Mouse (Mus musculus): ENCODE results near the gene Msi2.

Gene Msi2

DNA sequence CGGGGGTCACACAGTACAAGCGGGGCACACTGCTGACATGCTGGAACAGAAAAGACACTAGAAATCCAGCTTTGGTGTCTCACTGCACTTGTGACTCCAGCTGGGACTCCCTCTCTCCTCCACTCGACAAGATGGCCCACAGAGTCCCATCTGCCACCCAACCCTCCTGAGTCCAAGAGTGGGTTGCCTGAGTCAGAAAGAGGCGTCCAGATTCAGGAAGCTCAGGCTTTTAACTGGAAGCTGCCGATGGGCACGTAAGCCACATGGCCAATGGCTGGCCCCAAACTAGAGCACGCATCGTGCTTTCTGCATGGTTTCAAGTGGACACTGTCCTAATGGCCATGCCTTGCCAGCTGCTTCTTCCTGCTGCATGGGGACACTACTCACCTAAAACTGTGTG, 126.2 kb downstream of the Msi2 start:
- DNase-seq (ENCODE audit: low read depth): no peak

DNA sequence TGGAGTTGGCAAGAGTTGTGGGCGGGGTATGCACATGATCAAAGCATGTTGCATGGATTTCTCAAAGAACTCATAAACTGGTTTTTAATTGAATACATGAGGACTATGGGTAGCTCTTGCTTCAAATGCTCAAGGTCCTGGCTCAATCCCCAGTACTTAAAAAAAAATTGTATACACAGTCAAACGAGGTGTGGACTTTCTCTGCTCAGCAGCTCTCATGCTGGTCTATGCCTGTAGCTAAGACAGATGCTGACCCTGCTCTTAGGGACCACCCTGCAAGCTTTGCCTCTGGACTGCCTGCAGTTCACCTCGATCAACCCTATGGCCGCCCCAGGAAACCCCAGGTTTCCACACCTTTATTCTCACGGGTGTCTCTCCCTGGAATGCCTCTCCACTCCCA, 127.7 kb downstream of the Msi2 start:
- no peak for DNase-seq (ENCODE audit: low read depth)

DNA sequence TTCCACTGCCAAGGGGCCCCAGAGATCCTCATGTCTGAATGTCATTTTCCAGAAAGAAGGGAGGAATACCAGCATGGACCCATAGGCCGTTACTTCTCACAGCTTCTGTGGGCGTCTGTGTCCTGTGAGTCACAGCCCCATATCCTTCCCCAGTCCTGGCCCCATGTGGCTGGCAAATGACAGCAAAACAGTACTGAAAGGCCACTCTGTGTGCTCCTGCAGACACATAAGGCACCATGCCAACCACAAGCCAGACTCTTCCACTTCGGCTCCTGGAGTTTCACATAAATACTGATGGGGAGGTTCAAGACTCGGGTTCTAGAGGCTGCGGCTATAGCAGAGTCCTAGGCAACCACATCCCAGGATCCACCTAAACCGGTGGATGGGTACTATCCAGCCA, 128.7 kb downstream of the Msi2 start:
- DNase-seq (ENCODE audit: low read depth): no peak

DNA sequence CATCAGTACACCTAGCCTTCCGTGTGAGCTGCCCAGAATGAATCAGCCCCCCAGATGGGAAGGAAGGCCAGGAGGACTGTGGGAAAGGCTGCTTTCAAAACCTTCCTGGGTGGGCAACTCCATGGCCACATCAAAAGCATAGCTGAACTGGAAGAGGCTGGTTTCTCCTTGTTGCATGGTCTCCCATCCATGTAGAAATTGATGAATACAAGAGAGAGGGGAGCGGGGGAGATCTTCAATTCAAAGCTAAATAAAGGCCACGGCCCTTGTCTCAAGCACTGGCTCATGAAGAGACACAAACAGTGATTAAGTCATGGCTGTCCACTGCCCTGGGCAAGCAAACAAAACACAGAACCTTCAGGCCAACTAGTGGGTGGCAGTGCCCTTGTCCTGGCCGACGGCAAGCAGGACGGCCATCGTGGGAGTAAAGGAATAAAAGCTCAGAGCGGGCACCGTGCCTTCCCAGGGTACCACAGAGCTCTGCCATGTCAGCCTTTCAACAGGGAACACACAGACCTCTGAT, 129.6 kb downstream of the Msi2 start:
- DNase-seq (ENCODE audit: low read depth): no peak

DNA sequence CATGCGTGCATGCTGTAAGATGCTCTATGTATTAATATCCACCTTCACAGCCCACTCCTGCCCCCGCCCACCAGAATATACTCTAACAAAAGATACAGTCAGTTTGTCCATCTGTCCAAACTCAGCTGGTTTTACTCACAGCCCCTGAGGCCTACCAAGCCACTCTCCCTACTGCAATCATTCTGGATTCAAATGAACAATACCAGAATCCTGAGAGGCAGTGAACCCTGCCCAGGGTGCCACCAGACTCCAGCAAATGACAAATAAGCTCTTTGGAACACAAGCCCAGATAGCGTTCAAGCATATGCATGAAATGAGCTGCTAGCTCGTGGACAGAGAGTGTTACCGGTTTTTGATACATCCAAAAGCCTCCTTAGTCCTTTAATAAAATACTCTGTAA, 130.6 kb downstream of the Msi2 start:
- no peak for DNase-seq (ENCODE audit: low read depth)

DNA sequence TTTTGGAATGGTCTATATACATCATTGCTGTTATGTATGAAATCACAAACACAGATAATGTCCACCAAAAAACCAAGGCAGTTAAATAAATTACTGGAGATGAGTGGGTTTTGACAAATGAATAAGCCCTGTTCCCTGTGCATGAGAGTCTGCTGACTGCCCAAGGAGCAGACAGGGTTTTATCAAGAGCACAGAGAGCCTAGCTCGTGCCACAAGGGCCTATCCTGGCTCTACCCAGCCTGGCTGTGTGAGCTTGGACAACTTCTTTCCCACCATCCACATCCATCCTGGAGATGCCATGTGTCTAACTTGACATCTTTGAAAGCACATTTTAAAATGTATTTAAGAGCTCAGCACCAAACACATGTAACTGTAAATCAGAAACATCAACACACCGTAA, 132.4 kb downstream of the Msi2 start:
- no peak for DNase-seq (ENCODE audit: low read depth)

DNA sequence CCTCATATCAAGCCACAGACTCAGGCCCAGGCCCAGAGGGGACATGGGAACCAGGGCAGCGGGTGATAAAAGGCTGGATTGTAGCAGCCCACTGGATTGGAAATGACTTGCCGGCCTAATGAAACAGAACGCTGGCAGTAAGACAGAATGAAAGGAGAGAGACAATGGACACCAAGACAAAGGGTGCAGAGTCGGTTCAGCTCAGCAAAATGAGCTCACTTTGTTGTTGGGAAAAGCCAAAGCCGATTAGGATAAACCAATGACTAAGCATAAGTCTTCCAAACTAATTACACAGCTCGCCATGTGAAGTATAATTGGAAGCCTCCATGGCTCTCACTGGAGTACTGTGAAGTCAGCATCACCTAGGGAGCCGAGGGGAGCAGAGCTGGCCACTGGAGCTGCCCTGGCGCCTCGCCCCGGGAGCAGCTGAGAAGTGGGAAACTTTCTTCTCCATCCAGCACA, 133.1 kb downstream of the Msi2 start:
- DNase-seq (ENCODE audit: low read depth): no peak

DNA sequence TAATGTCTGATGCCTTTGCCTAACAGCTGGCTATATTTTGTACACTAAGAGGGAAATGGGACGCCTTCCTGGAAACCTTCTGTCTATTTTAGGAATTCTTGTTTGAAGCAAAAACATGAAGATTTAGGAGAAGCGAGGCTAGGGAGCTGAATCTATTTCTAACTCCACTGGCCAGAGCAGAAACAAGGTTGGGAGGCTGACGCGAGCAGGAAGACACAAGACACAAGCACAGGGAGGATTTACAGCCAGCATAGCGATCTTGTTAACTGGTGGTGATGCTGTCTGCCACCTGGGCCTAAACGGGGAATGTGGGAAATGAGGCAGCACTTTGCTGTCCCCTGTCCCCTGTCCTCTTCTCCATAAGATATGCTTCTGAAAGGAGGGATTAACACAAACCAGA, 134.4 kb downstream of the Msi2 start:
- DNase-seq (ENCODE audit: low read depth): no peak

DNA sequence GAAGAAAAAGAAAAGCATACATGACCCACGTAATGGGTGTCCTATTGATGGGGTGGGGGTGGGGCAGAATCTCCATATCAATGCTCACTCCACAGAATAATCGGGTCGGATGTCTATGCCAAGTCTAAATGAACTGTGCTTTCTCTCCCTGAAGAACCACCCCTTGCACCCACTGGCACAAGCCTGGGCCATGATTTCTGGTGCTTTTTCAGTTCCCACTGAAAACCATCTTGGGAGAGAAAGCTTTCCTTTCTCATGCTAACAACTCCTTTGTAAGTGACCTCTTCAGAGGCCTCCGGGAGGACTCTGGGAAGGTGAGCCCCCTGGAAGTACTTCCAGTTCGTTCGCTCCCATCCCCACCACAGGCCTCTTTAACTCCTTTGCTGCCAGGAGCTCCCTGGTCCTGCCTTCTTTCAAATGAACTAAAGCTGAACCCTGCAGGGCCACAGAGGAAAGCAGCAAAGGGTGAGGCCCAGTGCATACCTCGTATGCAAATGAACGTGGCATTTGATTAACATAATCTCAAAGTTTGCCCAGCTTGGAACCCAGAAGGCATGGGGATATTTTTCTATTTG, 135.0 kb downstream of the Msi2 start:
- DNase-seq (ENCODE audit: low read depth): no peak

DNA sequence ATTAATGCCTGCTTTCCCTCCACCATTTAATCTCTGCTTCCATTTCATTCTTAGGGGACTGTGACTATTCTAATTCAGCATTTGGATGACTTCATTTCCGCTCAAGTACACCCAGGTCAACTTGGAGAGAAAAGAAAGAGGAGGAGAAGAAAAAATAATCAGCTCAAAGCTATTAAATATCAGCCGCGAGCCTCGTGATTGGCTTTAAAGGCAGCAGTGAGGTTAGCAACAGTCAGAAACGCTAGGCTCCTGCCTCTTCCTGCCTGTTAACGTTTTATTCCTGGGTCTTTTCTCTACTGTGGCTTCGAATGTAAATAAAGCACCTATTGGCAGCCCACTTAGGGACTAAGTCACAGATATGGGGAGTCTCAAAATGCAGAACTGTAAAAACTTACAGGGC, 135.5 kb downstream of the Msi2 start:
- DNase-seq (ENCODE audit: low read depth): no peak

DNA sequence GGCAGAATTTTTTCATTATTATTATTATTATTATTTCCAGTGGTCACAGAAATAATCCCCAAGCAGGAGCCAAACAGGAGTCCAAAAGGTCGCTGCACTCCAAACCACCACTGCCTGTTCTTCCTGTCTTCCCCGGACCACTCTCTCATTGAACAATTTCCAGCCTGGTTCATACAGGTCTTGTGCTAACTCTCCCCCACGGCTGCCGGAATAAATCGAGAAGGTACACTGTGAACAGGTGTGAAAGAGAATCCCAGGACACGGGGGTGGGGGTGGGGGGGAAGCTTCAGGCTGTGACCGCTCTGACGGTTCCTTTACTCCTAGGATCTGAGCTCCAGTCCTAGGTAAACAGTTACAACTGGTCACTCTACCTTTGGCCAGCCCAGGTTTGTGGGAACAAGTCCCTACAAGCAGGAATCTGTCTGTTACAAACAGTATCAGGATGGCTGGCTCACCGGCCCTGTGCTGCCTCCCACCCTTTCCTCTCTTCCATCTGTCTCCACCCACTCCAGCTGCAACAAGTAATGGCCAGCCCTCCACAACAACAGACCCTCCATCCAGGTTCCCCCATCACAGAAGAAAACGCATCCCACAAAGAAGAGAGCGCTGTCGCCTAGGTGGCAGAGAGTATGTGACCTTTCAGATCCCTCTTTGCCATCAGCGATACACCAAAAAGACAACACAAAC, 136.1 kb downstream of the Msi2 start:
- no peak for DNase-seq (ENCODE audit: low read depth)

DNA sequence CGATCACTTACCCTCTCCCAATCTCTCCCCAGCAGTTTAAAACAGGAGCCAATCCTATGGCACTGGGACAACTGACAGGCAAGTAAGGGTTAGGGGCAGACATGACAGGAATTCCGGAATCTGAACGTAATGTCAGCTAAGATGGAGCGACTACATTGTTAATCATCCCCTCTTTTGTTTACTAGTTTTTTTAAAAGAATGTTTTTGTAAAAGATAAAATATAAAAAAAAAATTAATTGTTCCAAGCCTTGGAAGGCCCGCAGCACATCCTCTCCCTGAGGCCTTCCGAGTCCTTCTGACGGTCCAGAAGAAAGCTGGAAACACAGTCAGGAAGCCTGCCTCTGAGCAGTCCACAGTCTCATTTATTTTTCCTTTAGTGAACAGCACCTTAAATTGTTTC, 136.9 kb downstream of the Msi2 start:
- no peak for DNase-seq (ENCODE audit: low read depth)

DNA sequence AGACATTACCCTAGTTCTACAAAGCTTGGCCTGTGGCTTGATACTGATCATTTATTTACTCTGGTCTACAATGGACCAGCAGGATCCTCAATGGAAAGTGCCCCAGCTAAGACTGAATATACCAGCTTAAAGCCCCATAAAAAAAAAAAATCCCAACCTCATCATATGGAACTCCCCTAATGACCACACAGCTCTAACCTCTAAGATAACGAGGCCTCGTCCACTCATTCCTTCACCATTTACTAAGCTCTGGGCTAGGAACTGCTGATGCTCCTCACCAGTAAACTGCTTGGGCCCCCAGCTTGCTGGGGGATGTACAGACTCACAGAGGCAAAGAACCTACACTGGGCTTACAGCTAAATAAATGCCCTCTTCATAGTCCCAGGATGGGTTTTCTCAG, 139.6 kb downstream of the Msi2 start:
- no peak for DNase-seq (ENCODE audit: low read depth)

DNA sequence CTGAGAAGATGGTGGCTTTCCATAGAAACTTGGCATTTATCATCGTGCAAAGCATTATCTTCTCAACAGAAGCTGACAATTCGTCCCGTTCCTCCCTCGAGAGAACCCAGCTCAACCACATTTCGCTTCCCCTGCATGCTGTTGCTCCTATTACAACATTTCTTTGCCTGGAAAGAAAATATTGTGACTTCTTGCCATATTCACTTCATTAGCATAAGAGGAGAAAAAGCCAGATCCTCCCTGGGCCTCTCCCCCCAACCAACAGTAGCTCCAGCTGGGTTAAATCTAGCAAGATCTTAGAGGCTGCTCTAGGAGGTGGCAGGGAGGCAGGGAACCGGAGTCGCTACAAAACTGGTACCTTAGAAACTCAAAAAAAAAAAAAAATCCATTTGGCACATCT, 141.2 kb downstream of the Msi2 start:
- no peak for DNase-seq (ENCODE audit: low read depth)

DNA sequence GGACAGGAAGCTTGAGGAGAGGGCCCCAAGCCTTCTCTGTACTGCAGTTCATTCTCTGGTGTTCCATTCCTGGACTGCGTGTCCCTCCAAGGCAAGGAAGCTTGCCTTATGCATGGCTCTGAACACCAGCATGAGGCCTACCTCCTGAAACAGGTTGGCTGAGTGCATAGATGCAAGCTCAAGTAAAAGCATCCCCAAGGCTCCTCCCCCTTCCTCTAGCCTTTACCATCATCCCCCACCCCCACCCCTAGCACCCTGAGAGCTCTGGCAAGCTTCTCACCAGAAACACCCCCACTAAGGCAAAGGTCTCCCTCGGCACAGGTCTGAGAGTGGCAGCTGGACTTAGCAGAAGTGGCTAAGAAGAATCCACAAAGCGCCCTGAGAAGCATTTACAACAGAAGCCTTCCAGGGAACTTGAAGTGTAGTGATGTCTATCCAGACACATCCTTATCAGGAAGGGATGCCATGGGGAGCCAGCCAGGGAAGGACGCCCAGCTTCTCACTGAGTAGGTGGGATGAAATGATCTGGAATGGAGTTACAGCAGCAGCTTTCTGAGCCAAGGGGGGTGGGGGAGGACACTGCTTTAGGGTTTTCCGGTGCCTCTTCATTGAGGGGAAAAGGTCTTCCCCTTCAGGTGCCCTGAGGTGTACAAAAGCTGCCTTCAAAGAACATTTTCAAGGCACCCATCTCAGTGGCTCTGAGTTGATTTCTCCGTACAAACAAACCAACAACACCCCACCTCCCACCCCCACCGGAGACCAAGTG, 141.9 kb downstream of the Msi2 start:
- no peak for DNase-seq (ENCODE audit: low read depth)

DNA sequence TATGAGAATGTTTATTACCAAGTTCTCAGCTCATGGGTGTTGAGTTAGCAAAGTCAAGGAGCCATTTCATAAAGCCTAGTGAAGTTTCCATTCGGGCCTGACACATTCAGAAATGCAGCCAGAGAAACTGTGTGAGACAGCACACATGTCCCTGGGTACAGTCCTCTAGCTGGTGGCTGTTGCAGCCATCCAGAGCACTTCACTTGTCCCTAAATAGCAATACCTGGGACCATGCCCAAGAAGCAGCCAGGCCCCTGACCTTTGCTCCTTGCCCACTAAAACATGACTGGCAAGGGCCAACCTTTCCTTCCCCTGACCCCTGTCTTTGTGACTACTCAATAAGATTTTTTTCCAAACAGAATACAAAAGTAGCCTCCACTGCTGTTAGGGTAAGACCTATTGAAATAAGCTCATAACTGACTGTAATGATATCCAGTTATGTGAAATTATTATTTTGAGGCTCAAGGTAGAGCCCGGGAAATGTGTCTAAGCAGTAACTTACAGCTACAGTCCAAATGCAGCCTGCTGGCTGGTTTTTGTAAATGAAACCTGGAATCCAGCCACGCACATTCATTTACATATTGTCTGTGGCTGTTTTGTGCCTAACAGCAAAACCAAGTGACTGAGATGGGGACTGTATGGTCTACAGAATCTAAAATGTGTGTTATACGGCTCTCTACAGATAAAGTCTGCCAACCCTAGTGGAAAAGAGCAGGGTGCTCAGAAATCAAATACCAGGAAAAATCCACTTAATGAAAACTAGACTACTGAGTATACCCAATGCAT, 143.5 kb downstream of the Msi2 start:
- DNase-seq (ENCODE audit: low read depth): no peak

DNA sequence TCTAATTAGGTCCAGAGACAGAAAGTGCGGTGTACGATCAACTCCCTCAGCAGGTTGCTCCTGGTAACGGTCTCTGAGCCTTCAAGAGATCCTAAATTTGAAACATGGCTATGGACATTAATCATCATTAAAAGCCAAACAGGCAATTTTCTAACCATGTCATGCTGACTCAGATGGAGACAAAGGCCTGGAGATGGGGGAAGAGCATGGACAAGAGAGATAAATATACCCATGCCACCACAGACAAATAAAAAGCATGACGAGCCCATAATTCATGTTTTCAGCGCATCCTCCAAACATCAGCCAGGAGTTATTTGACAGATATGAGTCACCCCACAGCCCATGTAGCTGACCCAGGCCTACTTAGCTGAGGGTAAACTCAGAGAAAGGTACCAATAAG, 145.3 kb downstream of the Msi2 start:
- DNase-seq (ENCODE audit: low read depth): no peak

DNA sequence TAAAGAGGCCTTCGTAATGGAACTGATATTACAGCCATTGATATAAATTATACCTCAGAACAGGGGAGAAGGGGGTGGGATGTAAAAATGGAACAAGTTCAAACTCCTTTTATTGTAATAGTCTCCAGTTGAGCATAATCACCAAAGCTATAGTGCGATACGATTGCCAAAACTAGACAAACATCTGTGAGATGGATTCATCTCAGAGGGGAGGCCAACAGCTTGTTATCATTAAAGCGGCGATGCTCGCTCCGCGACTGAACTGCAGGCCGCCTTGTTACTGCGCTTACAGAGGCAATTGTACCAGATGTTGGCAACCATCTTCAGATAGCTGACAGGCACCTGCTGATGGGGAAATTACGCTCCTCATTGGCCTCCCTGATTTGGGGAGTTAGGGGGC, 145.9 kb downstream of the Msi2 start:
- no peak for DNase-seq (ENCODE audit: low read depth)

DNA sequence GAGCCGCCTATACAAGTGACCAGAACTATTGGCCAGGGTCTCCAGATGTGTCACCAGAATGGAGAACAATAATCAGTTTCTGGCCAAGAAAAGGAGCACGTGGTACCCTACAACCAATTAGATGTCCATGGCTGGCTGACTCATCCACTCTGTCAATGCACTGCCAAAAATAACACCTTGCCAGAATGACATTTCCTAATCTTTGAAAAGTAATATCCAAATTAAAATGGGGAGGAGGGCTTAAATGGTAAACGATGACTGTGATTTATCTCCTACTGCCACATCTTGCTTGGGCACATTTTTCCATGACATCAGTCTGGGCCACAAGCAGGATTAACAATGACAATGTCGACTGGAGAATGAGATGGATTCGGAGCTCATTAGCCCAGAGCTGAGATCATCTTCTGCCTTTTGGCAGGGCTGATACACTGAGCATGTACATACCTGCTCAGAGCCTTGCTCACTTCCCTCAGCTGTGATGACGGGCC, 147.6 kb downstream of the Msi2 start:
- DNase-seq (ENCODE audit: low read depth): no peak

DNA sequence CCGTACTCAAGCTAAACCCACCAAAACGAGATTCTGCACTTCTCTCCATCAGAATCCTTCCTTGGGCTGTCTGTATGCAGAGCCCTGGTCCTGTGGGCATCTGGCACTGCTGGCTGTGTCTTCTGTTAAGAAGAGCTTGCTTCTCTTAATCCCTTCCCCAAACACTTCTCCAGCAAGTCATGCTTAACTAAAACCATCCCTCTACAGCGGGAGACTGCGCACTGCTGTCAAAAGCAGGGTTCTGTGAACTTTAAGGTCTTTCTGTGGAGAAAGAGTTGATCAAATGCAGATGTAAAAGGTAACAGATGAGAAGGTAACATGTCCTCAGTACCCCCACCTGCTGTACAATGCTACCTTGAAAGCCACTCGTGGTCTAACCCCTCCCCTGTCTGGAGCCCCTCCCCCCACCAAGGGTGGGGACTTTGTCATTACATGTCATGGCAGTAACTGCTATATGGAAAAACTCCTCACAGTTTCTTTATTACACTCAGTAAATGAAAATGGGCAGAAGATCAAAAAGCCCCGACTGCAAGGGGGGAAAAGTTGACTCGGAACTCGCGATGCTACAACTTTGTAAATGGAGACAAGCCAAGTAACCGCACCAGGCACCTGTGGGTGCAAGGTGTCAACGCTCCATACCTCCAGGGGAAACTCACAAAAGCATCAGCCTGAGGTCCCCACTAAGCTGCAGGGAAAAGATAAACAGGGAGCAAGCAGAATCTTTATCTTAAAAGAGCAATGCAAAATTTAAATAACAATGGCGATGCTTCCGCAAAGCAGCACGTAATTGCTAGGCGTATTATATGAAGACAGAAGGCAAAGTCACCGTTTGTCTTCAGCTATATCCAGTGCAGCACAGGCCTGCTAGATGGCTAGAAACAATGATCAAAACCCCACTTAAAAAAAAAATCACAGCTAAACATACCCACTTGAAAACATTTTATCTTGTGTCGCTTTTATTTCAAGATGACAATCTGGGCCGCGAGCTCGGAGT, 151.4 kb downstream of the Msi2 start:
- no peak for DNase-seq (ENCODE audit: low read depth)

DNA sequence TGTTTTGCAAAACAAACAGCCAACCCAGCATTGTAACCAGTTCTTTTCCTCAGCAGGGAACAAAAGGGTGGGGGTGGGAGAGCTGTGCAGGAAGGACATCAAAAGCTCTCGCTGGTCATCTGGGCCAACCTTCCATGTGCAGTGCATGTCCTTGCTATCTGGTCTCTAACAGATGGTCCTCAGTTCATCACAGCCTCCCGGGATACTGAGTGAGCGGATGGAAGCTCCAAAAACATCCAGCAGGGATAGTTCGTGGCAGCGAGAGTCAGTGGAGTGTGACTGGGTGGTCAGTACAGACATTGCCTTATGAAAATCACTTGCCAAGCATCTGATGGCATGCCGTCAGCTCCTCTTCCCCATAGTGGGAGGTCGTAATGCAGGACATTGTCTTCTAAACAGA, 153.5 kb downstream of the Msi2 start:
- no peak for DNase-seq (ENCODE audit: low read depth)

All from c-Kit-positive CD71-negative TER-119-negative erythroid progenitor cells, embryonic 14.5 days (primary cell).